Mouse (Mus musculus) lung, postnatal 0 days (tissue): Measurements from ENCODE around the gene Cstf3. TPM values are rescaled to one million over a fixed set of nuclear protein-coding genes. Genes with fewer than 3 reads are reported as not detected.

Experiments
- ATAC-seq: fragments of 200-750 bp; cut with Nextera tagmentation; 2 replicates; pipeline ENCODE4 v1.8.0; 2017; ENCODE audit warnings: moderate library complexity
- DNase-seq: peaks from one replicate; pipeline ENCODE4 v3.0.0-alpha.2; 2016; ENCODE audit warnings: low spot score
- H3K27ac ChIP-seq: fragments of 300-500 bp; sonication (generic); 2 replicates; pipeline ENCODE4 v1.5.1; 2014; ENCODE audit warnings: antibody characterized with exemption, mild to moderate bottlenecking, low read length, mixed read lengths
- H3K27me3 ChIP-seq: fragments of 300-500 bp; sonication (generic); replicated peaks from 2 replicates; pipeline ENCODE4 v1.6.1; 2014; ENCODE audit warnings: low read length, mixed read lengths; ENCODE audit not compliant: insufficient read depth
- H3K36me3 ChIP-seq: fragments of 300-500 bp; sonication (generic); 2 replicates; pipeline ENCODE4 v1.6.1; 2014; ENCODE audit warnings: low read length, mixed read lengths; ENCODE audit not compliant: insufficient read depth
- H3K4me1 ChIP-seq: fragments of 300-500 bp; sonication (generic); 2 replicates; pipeline ENCODE4 v1.6.1; 2014; ENCODE audit warnings: antibody characterized with exemption, low read depth, low read length, mixed read lengths; ENCODE audit not compliant: insufficient read depth
- H3K4me2 ChIP-seq: fragments of 300-500 bp; sonication (generic); replicated peaks from 2 replicates; pipeline ENCODE4 v1.6.1; 2014; ENCODE audit warnings: low read depth, mild to moderate bottlenecking, low read length, moderate library complexity, mixed read lengths
- H3K4me3 ChIP-seq: fragments of 300-500 bp; sonication (generic); 2 replicates; pipeline ENCODE4 v1.5.1; 2014; ENCODE audit warnings: low read depth, low read length
- H3K9ac ChIP-seq: fragments of 300-500 bp; sonication (generic); replicated peaks from 2 replicates; pipeline ENCODE4 v1.6.1; 2014; ENCODE audit warnings: low read depth, mild to moderate bottlenecking
- H3K9me3 ChIP-seq: fragments of 300-500 bp; sonication (generic); 2 replicates; pipeline ENCODE4 v1.6.1; 2016; ENCODE audit warnings: low read length, mixed read lengths
- CTCF ChIP-seq: IDR thresholded peaks from 2 replicates; pipeline ENCODE4 v1.5.1; 2016; ENCODE audit warnings: antibody characterized with exemption, mild to moderate bottlenecking
- EP300 ChIP-seq: IDR thresholded peaks from 2 replicates; pipeline ENCODE4 v1.6.1; 2016; ENCODE audit warnings: antibody characterized with exemption, mild to moderate bottlenecking, control low read depth
- WGBS: fragments of 180-500 bp; shearing (Covaris S2); extraction: QIAGEN DNeasy Blood & Tissue Kit; methylation state at CpG from one replicate; pipeline ENCODE4 v1.1.7; 2014; 5-methylcytosine and 5-hydroxymethylcytosine counted together
- polyA plus RNA-seq: library from polyadenylated mRNA; unstranded; fragments of >200 nt; fragmentation: Nextera tagmentation; extraction: Ambion mirVana; gene quantifications from 2 replicates; pipeline ENCODE4 v1.2.1, GENCODE M21; 2015

The Cstf3 gene
- polyA plus RNA-seq, 1 experiment from 2014 or later: 31.5 TPM

- H3K4me2 ChIP-seq: no peak overlapping the region
- no peaks in the 10 kb centered on the region for H3K27me3 ChIP-seq
- no peak for DNase-seq
- H3K4me1 ChIP-seq: no peaks in the 10 kb centered on the region
- TF ChIP-seq CTCF: no peak
- no peak for TF ChIP-seq EP300
- H3K27ac ChIP-seq: no peak overlapping the region
- no peaks in the 10 kb centered on the region for H3K36me3 ChIP-seq
- H3K9me3 ChIP-seq: no peaks in the 10 kb centered on the region
- no peak for ATAC-seq
- H3K9ac ChIP-seq: no peak overlapping the region
- H3K4me3 ChIP-seq: no peak overlapping the region
- 89% methylated on average over 4 of the region's 4 CpGs for WGBS
Measured at GRCm38 (mm10) chr2:104684771-104685170, 94.4 kb downstream of the Cstf3 start.

- Histone ChIP-seq H3K9ac (no peak overlapping the region), H3K9me3 (no peaks in the 10 kb centered on the region), H3K36me3 (no peaks in the 10 kb centered on the region), H3K27me3 (no peaks in the 10 kb centered on the region), H3K4me1 (no peaks in the 10 kb centered on the region), H3K4me3 (no peak overlapping the region), H3K27ac (no peak overlapping the region), H3K4me2 (no peak overlapping the region)
- peak; percentile 89 for DNase-seq
- 4% methylated on average over 13 of the region's 13 CpGs for WGBS
- TF ChIP-seq CTCF (peak; percentile 99), EP300 (no peak)
- peak; percentile 90 for ATAC-seq
Measured at GRCm38 (mm10) chr2:104685418-104685817, 95.1 kb downstream of the Cstf3 start.

- Histone ChIP-seq H3K4me2 (no peak overlapping the region), H3K27ac (no peak overlapping the region), H3K36me3 (no peaks in the 10 kb centered on the region), H3K27me3 (no peaks in the 10 kb centered on the region), H3K9ac (no peak overlapping the region), H3K9me3 (no peaks in the 10 kb centered on the region), H3K4me1 (no peaks in the 10 kb centered on the region), H3K4me3 (no peak overlapping the region)
- DNase-seq (peak; percentile 5), ATAC-seq (no peak)
- TF ChIP-seq EP300 (no peak), CTCF (no peak)
- WGBS: 57% methylated on average over 3 of the region's 3 CpGs
Measured at GRCm38 (mm10) chr2:104687261-104687660, 96.9 kb downstream of the Cstf3 start.

- WGBS: 75% methylated on average over 3 of the region's 3 CpGs
- H3K4me2 ChIP-seq: no peak overlapping the region
- H3K9me3 ChIP-seq: no peaks in the 10 kb centered on the region
- H3K9ac ChIP-seq: no peak overlapping the region
- ATAC-seq: no peak
- no peak overlapping the region for H3K27ac ChIP-seq
- no peaks in the 10 kb centered on the region for H3K4me1 ChIP-seq
- H3K36me3 ChIP-seq: no peaks in the 10 kb centered on the region
- DNase-seq: no peak
- no peaks in the 10 kb centered on the region for H3K27me3 ChIP-seq
- TF ChIP-seq CTCF (no peak), EP300 (no peak)
- no peak overlapping the region for H3K4me3 ChIP-seq
Measured at GRCm38 (mm10) chr2:104688321-104688720, 98.0 kb downstream of the Cstf3 start.

- DNase-seq (no peak), ATAC-seq (no peak)
- H3K4me2 ChIP-seq: no peak overlapping the region
- TF ChIP-seq CTCF (no peak), EP300 (no peak)
- no peaks in the 10 kb centered on the region for H3K4me1 ChIP-seq
- WGBS: 78% methylated on average over 8 of the region's 8 CpGs
- H3K27me3 ChIP-seq: no peaks in the 10 kb centered on the region
- H3K4me3 ChIP-seq: no peak overlapping the region
- H3K27ac ChIP-seq: no peak overlapping the region
- H3K9ac ChIP-seq: no peak overlapping the region
- no peaks in the 10 kb centered on the region for H3K36me3 ChIP-seq
- H3K9me3 ChIP-seq: no peaks in the 10 kb centered on the region
Measured at GRCm38 (mm10) chr2:104688724-104689123, 98.4 kb downstream of the Cstf3 start.

GRCm38 (mm10) chr2:104690720-104691119 is 100.4 kb downstream of the Cstf3 start:
- Histone ChIP-seq H3K4me1 (no peaks in the 10 kb centered on the region), H3K9ac (no peak overlapping the region), H3K4me3 (no peak overlapping the region), H3K27me3 (no peaks in the 10 kb centered on the region), H3K36me3 (no peaks in the 10 kb centered on the region), H3K4me2 (no peak overlapping the region), H3K27ac (no peak overlapping the region), H3K9me3 (no peaks in the 10 kb centered on the region)
- no peak for DNase-seq
- 75% methylated on average over 4 of the region's 4 CpGs for WGBS
- no peak for ATAC-seq
- TF ChIP-seq EP300 (no peak), CTCF (no peak)

GRCm38 (mm10) chr2:104692551-104692950 is 102.2 kb downstream of the Cstf3 start:
- no peak overlapping the region for H3K4me2 ChIP-seq

More at GRCm38 (mm10) chr2:104692551-104692950, 102.2 kb downstream of the Cstf3 start:
- no peaks in the 10 kb centered on the region for H3K9me3 ChIP-seq
- H3K9ac ChIP-seq: no peak overlapping the region
- no peaks in the 10 kb centered on the region for H3K27me3 ChIP-seq
- no peaks in the 10 kb centered on the region for H3K36me3 ChIP-seq
- no peak overlapping the region for H3K27ac ChIP-seq
- no peak overlapping the region for H3K4me3 ChIP-seq
- no peaks in the 10 kb centered on the region for H3K4me1 ChIP-seq
- WGBS: 30% methylated on average over 2 of the region's 2 CpGs
- ATAC-seq (no peak), DNase-seq (no peak)
- TF ChIP-seq EP300 (no peak), CTCF (no peak)
